Mouse (Mus musculus): ENCODE data around the gene Fgfr1op.

DNA sequence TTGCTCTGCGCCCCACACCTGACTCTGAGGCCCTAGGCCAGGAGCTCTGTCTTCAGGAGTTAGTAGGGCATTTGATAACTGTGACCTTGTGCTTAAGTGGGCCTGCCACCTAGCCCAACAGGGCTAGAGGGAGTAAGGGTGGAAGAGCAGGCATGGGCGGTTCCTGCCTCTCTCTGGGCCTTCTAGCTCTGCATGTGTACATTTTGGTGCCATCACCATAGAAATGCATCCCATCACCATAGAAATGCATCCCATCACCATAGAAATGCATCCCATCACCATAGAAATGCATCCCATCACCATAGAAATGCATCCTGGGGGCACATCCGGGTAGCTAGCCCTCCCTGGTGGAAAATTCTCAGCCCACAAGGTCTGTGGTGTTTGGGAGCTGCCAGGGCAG, 74.3 kb downstream of the Fgfr1op start:
- TF ChIP-seq CTCF (IDR thresholded peaks at IDR 0.05; ENCODE audit: low read depth) (no peak), EP300 (IDR thresholded peaks at IDR 0.05; ENCODE audit: low read depth) (no peak)
